Mouse (Mus musculus) ES-Bruce4 (cell line): ENCODE measurements around the gene Arhgef17.

Experiments
- CTCF ChIP-seq: IDR thresholded peaks from one replicate; pipeline ENCODE4 v1.8.1; 2011; ENCODE audit warnings: low read depth, low read length
- EP300 ChIP-seq: IDR thresholded peaks from 2 replicates; pipeline ENCODE4 v1.6.1; 2011; ENCODE audit warnings: low read depth, low read length; ENCODE audit not compliant: insufficient read depth
- POLR2A ChIP-seq: IDR thresholded peaks from one replicate; pipeline ENCODE4 v1.8.1; 2011; ENCODE audit warnings: low read length; ENCODE audit not compliant: insufficient read depth

- TF ChIP-seq CTCF: no peak
- no peak for TF ChIP-seq EP300
- no peak for TF ChIP-seq POLR2A
Measured at GRCm38 (mm10) chr7:100917751-100918150, 14.2 kb downstream of the Arhgef17 start.
